Mouse (Mus musculus) erythroid progenitor cell, adult 5-6 weeks (primary cell): ENCODE data around the gene Paics. TPM values are rescaled to one million over a fixed set of nuclear protein-coding genes. Genes with fewer than 3 reads are reported as not detected.
"Not testable (repeated sequence)": the region's sequence is repeated elsewhere in the genome, so short reads cannot be mapped to it uniquely, and the experiment has no call there.

Experiments used
- ATAC-seq: replicated peaks from 2 replicates; pipeline ENCODE4 v1.8.0; 2016; ENCODE audit warnings: moderate number of reproducible peaks, mild to moderate bottlenecking, moderate TSS enrichment, inconsistent platforms; ENCODE audit not compliant: poor library complexity, low FRiP score, severe bottlenecking
- total RNA-seq, 2 experiments: library from RNA; stranded (forward) in 1 of 2; stranded (reverse) in 1 of 2; fragments of 150-400 nt in 1 of 2; fragments of 186-747, 209-891 nt in 1 of 2; gene quantifications; 2 replicates each; pipeline versions ENCODE4 v1.2.3 to v1.2.4; 2015 to 2017; ENCODE audit warnings: low replicate concordance in 2 of 2

Gene Paics
- total RNA-seq, 2 experiments from 2014 or later = 75.2 to 119 TPM

- ATAC-seq = peak; percentile 11
Observed at GRCm38 (mm10) chr5:76950343-76951105, 583 bp upstream of the Paics start.

- no peak for ATAC-seq
Observed at GRCm38 (mm10) chr5:76952112-76953040, 1.3 kb downstream of the Paics start.

GRCm38 (mm10) chr5:76953794-76954193 is 2.7 kb downstream of the Paics start:
- ATAC-seq = no peak

- no peak for ATAC-seq
Observed at GRCm38 (mm10) chr5:76954271-76954900, 3.3 kb downstream of the Paics start.

- ATAC-seq = no peak
Observed at GRCm38 (mm10) chr5:76955474-76955873, 4.4 kb downstream of the Paics start.

GRCm38 (mm10) chr5:76957954-76958353 is 6.8 kb downstream of the Paics start:
- ATAC-seq = no peak

- no peak for ATAC-seq
Observed at GRCm38 (mm10) chr5:76959587-76959986, 8.5 kb downstream of the Paics start.

- ATAC-seq = no peak
Observed at GRCm38 (mm10) chr5:76962545-76962944, 11.4 kb downstream of the Paics start.

GRCm38 (mm10) chr5:76964651-76965050 is 13.5 kb downstream of the Paics start:
- ATAC-seq = no peak

- no peak for ATAC-seq
Observed at GRCm38 (mm10) chr5:76969250-76969649, 18.1 kb downstream of the Paics start.

- ATAC-seq = not testable (repeated sequence)
Observed at GRCm38 (mm10) chr5:76971115-76971514, 20.0 kb downstream of the Paics start.

GRCm38 (mm10) chr5:76973488-76973887 is 22.4 kb downstream of the Paics start:
- no peak for ATAC-seq

- peak; percentile 41 for ATAC-seq
Observed at GRCm38 (mm10) chr5:76974207-76974553, 23.1 kb downstream of the Paics start.

- ATAC-seq = peak; percentile 96
Observed at GRCm38 (mm10) chr5:76974554-76975285, 23.6 kb downstream of the Paics start, which contains the start of gene Srp72. Srp72 (plus strand) TSS chr5:76974683.

GRCm38 (mm10) chr5:76975736-76976135 is 24.6 kb downstream of the Paics start:
- no peak for ATAC-seq

- ATAC-seq = no peak
Observed at GRCm38 (mm10) chr5:76984015-76984414, 32.9 kb downstream of the Paics start.

GRCm38 (mm10) chr5:76990789-76991188 is 39.7 kb downstream of the Paics start:
- ATAC-seq = peak; percentile 55

GRCm38 (mm10) chr5:76993174-76993814 is 42.2 kb downstream of the Paics start:
- peak; percentile 91 for ATAC-seq

GRCm38 (mm10) chr5:76998416-76998815 is 47.3 kb downstream of the Paics start:
- ATAC-seq = no peak
